Mouse (Mus musculus) forebrain, embryonic 11.5 days (tissue): ENCODE data around the gene Eif4g2. TPM values are rescaled to one million over a fixed set of nuclear protein-coding genes. Genes with fewer than 3 reads are reported as not detected.
A peak's percentile ranks its signal among the peaks of the same experiment; 100 is the strongest.

ENCODE experiments used
- ATAC-seq: fragments of 200-750 bp; cut with Nextera tagmentation; replicated peaks from 2 replicates; pipeline ENCODE4 v1.8.0; 2017; ENCODE audit warnings: moderate TSS enrichment; ENCODE audit not compliant: low FRiP score
- DNase-seq: peaks from one replicate; pipeline ENCODE4 v3.0.0-alpha.2; 2017; ENCODE audit warnings: low spot score
- H3K27ac ChIP-seq: fragments of 300-500 bp; sonication (generic); 2 replicates; pipeline ENCODE4 v1.5.1; 2014; ENCODE audit warnings: low read depth, low read length
- H3K27me3 ChIP-seq: fragments of 300-500 bp; sonication (generic); 2 replicates; pipeline ENCODE4 v1.6.1; 2014; ENCODE audit warnings: mild to moderate bottlenecking, low read length, mixed read lengths; ENCODE audit not compliant: control insufficient read depth, insufficient read depth
- H3K36me3 ChIP-seq: fragments of 300-500 bp; sonication (generic); 2 replicates; pipeline ENCODE4 v1.6.1; 2014; ENCODE audit warnings: mild to moderate bottlenecking, low read length, moderate library complexity, mixed read lengths; ENCODE audit not compliant: control insufficient read depth, insufficient read depth
- H3K4me1 ChIP-seq: fragments of 300-500 bp; sonication (generic); replicated peaks from 2 replicates; pipeline ENCODE4 v1.6.1; 2014; ENCODE audit warnings: low read length, mixed read lengths; ENCODE audit not compliant: control insufficient read depth, insufficient read depth
- H3K4me2 ChIP-seq: fragments of 300-500 bp; sonication (generic); 2 replicates; pipeline ENCODE4 v1.6.1; 2014; ENCODE audit warnings: low read depth, mild to moderate bottlenecking, low read length, moderate library complexity, mixed read lengths; ENCODE audit not compliant: severe bottlenecking
- H3K4me3 ChIP-seq: fragments of 300-500 bp; sonication (generic); 2 replicates; pipeline ENCODE4 v1.5.1; 2014; ENCODE audit warnings: low read depth, low read length
- H3K9ac ChIP-seq: fragments of 300-500 bp; sonication (generic); 2 replicates; pipeline ENCODE4 v1.6.1; 2014; ENCODE audit warnings: low read length
- H3K9me3 ChIP-seq: fragments of 300-500 bp; sonication (generic); 2 replicates; pipeline ENCODE4 v1.6.1; 2016; ENCODE audit warnings: low read length, mixed read lengths; ENCODE audit not compliant: control insufficient read depth
- WGBS: fragments of 180-500 bp; shearing (Covaris S2); extraction: QIAGEN DNeasy Blood & Tissue Kit; methylation state at CpG from one replicate; pipeline ENCODE4 v1.1.7; 2014; 5-methylcytosine and 5-hydroxymethylcytosine counted together
- polyA plus RNA-seq: library from polyadenylated mRNA; unstranded; fragments of >200 nt; fragmentation: Nextera tagmentation; extraction: Ambion mirVana; gene quantifications from 2 replicates; pipeline ENCODE4 v1.2.1, GENCODE M21; 2014

The Eif4g2 gene
- polyA plus RNA-seq, 1 experiment from 2014 or later, result 1,856 TPM

DNA sequence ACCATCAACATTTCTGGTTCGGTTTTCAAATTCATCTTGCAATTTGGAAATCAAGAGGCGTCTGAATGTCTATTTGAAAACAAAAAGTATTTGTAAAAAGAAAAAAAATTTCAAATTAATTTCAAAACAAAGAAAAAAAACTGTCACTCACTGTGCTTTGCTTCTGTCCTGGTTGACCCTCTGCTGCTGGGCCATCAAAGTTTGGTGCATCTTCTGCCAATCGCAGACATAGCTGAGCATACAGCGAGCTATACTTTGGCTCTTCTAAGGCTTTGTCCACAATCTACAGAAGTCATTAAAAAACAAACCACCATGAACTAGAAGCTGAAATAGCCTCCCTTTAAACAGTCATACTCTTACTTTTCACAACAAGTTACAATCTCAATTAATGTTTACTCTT lies 4.6 kb downstream of the Eif4g2 start:
- Histone ChIP-seq H3K9me3 (no peaks in the 10 kb centered on the region), H3K4me1 (peaks cover 6% of the 10 kb centered on the region), H3K27ac (no peak overlapping the region), H3K4me3 (no peak overlapping the region), H3K9ac (no peak overlapping the region), H3K4me2 (no peak overlapping the region), H3K27me3 (no peaks in the 10 kb centered on the region), H3K36me3 (peaks cover 47% of the 10 kb centered on the region)
- DNase-seq (no peak), ATAC-seq (no peak)
- 95% methylated on average over 4 of the region's 4 CpGs for WGBS

DNA sequence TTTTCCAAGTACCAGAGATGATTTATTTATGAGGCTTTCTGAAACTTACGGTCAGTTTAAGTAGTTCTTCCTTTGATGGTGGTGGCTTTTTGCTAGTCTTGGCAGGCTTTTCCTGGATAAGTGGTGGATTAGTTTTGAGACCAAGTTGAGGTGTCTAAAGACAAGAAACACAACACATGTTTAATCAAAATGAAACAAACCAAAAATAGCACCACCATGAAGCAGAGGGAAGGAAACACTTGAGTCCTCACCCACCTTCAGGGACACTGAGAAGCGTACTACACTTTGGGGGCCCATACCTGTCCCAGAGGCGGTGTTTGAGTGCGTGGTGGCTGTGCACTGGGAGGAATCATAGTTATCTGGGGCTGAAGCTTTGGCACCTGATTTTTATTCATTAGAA lies 7.5 kb downstream of the Eif4g2 start:
- WGBS, result 98% methylated on average over 4 of the region's 4 CpGs
- Histone ChIP-seq H3K27me3 (no peaks in the 10 kb centered on the region), H3K4me1 (peaks cover 1% of the 10 kb centered on the region), H3K9ac (no peak overlapping the region), H3K4me3 (no peak overlapping the region), H3K9me3 (no peaks in the 10 kb centered on the region), H3K27ac (no peak overlapping the region), H3K4me2 (no peak overlapping the region), H3K36me3 (peaks cover 67% of the 10 kb centered on the region)
- ATAC-seq, result no peak
- DNase-seq, result no peak

DNA sequence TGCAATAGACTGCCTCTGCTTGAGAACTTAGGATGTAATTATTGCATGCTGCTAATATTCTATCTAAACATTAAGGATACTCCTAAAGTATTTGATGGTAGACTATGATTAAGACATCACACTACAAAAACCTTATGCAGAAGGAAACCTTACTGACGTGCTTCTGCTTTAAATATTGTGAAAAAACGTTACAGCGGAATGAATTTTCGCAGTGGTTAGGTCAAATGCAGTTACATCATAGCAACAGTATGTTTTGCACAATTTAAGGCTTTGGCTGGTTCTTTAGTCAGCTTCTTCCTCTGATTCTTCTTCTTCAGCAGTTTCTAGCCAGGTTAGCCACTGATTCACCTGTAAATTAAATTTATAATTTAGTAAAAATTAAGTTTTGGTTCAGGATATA lies 10.4 kb downstream of the Eif4g2 start:
- Histone ChIP-seq H3K4me2 (no peak overlapping the region), H3K27me3 (no peaks in the 10 kb centered on the region), H3K4me3 (no peak overlapping the region), H3K9ac (no peak overlapping the region), H3K9me3 (peaks cover 3% of the 10 kb centered on the region; the same call in 1 of the 2 replicates), H3K4me1 (no peaks in the 10 kb centered on the region), H3K36me3 (peaks cover 69% of the 10 kb centered on the region), H3K27ac (no peak overlapping the region)
- no peak for DNase-seq
- no peak for ATAC-seq
- 94% methylated on average over 4 of the region's 4 CpGs for WGBS

DNA sequence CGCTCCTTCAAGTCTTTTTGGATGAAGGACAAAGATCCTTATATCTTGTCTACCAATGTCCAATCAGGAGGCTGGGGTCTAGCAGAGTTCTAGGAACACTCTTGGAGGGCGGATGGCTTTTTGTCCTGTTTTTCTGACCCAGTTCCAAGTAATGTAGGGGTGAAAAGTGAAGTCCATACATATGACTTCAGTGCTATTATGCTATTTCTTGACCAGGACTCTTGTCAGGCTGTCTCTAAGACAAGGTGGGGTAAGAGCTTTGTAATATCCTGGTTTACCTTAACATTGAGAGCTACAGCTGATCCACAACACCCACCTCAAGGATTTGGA lies 12.7 kb downstream of the Eif4g2 start:
- H3K36me3 ChIP-seq, result peaks cover 58% of the 10 kb centered on the region
- no peaks in the 10 kb centered on the region for H3K27me3 ChIP-seq
- peaks cover 3% of the 10 kb centered on the region; the same call in 1 of the 2 replicates for H3K9me3 ChIP-seq
- ATAC-seq (peak; percentile 18; the same call in 1 of the 2 replicates), DNase-seq (no peak)
- H3K9ac ChIP-seq, result no peak overlapping the region
- no peak overlapping the region for H3K4me2 ChIP-seq
- H3K4me1 ChIP-seq, result no peaks in the 10 kb centered on the region
- no peak overlapping the region for H3K4me3 ChIP-seq
- WGBS, result 96% methylated on average over 2 of the region's 2 CpGs
- no peak overlapping the region for H3K27ac ChIP-seq

DNA sequence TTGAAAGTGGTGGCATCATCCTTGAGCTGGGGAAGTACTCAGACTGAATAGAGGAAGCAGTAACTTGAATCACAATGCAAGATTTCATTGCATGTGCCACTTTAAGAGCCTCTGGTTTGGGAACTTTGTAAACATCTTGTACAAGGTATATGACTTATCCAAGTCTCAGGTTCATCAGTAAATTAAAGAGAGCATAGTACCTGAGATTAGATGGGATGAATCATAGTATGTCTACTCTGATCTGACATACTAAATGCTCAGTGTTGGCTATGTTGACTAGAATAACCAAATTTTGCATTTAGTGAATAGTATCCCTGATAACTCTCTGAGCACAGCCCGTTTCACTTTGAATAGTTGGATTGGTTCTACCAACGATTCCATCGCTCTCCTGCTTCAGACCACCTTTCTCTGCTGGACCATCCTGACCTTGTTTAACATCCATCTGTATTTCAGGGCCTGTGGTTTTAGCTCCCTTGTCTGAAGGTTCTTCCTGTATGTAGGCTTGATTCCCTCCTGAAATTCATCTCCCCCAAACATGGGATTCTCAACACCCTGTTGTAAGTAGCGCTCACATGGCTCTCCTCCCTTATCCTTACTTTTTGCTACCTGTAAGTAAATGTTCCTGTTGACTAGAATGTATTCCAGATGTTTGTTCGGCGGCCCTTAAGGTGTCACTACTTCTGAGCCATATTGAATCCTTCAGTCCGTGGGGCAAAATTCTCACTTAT lies 13.2 kb downstream of the Eif4g2 start:
- Histone ChIP-seq H3K9me3 (peaks cover 3% of the 10 kb centered on the region; the same call in 1 of the 2 replicates), H3K4me3 (no peak overlapping the region), H3K4me2 (no peak overlapping the region), H3K9ac (no peak overlapping the region), H3K36me3 (peaks cover 57% of the 10 kb centered on the region), H3K27me3 (no peaks in the 10 kb centered on the region), H3K27ac (no peak overlapping the region), H3K4me1 (no peaks in the 10 kb centered on the region)
- ATAC-seq, result peak; percentile 33; the same call in 1 of the 2 replicates
- no peak for DNase-seq
- 92% methylated on average over 7 of the region's 7 CpGs for whole genome bisulfite sequencing

DNA sequence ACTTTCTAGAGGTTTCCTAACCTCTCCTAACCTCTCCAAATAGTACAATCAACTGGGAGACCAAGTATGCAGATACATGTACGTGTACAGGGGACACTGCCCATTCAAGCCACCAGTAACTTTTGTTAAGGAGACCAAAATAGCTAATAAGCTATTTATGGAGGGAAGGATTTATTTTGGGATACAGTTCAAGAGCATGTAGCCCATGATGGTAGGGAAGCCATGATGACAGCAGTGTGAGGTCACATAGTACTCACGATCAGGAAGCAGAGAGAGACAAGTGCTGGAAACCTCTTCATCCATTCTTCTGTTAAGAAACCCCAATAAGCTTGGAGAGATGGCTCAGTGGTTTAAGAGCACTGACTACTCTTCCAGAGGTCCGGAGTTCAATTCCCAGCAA lies 14.6 kb downstream of the Eif4g2 start:
- no peaks in the 10 kb centered on the region for H3K27me3 ChIP-seq
- no peak for ATAC-seq
- no peak overlapping the region for H3K27ac ChIP-seq
- DNase-seq, result no peak
- peaks cover 3% of the 10 kb centered on the region; the same call in 1 of the 2 replicates for H3K9me3 ChIP-seq
- peaks cover 44% of the 10 kb centered on the region for H3K36me3 ChIP-seq
- WGBS, result 96% methylated on average over 3 of the region's 3 CpGs
- no peaks in the 10 kb centered on the region for H3K4me1 ChIP-seq
- H3K4me2 ChIP-seq, result no peak overlapping the region
- H3K4me3 ChIP-seq, result no peak overlapping the region
- no peak overlapping the region for H3K9ac ChIP-seq

DNA sequence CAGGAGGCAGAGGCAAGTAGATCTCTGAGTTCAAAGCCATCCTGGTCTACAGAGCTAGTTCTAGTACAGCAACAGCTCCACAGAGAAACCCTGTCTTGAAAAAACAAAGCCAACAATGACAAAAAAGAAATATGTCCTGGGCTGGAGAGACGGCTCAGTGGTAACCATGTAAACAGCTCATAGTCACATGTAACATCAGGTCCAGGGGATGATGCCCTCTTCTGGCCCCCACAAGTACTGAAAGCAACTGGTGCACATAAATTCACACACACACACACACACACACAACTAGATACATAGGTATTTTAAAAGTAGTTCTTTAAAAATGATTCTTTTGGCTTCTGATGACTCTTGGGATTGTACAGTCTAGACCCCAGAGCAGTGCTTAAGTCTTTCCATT lies 19.9 kb downstream of the Eif4g2 start:
- H3K27me3 ChIP-seq, result no peaks in the 10 kb centered on the region
- 0 out of 2 replicates have a peak, but pooled peaks cover 2% of the 10 kb centered on the region for H3K4me1 ChIP-seq
- DNase-seq (no peak), ATAC-seq (no peak)
- 95% methylated on average over 1 of the region's 1 CpGs for WGBS
- peaks cover 5% of the 10 kb centered on the region for H3K36me3 ChIP-seq
- no peak overlapping the region for H3K4me3 ChIP-seq
- H3K4me2 ChIP-seq, result no peak overlapping the region
- H3K27ac ChIP-seq, result no peak overlapping the region
- H3K9ac ChIP-seq, result no peak overlapping the region
- H3K9me3 ChIP-seq, result peaks cover 2% of the 10 kb centered on the region; the same call in 1 of the 2 replicates

DNA sequence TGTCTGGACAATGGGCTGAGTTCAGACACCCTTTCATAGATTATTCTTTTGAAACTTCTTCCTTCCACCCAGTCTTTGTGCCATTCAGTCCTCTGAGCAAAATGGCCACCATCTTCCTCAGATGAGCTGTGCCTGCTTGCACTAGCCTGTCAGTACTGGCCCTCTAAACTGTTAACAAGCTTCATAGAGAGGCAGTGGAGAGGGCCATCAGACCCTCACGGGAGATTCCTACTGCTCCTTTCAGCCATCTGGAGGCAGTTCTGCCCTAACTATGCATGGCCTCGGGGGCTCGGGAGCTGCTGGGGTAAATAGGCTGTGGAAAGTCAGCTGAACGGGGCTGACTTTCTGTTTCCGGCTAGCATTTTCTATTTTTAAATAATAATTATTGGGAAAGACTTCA lies 23.3 kb downstream of the Eif4g2 start:
- H3K4me2 ChIP-seq, result no peak overlapping the region
- ATAC-seq (no peak), DNase-seq (no peak)
- no peaks in the 10 kb centered on the region for H3K27me3 ChIP-seq
- H3K27ac ChIP-seq, result no peak overlapping the region; the same call in 1 of the 2 replicates
- no peak overlapping the region for H3K4me3 ChIP-seq
- WGBS, result 74% methylated on average over 5 of the region's 5 CpGs
- H3K9me3 ChIP-seq, result no peaks in the 10 kb centered on the region
- peaks cover 3% of the 10 kb centered on the region; the same call in 1 of the 2 replicates for H3K36me3 ChIP-seq
- H3K9ac ChIP-seq, result no peak overlapping the region
- 0 out of 2 replicates have a peak, but pooled peaks cover 2% of the 10 kb centered on the region for H3K4me1 ChIP-seq
